In genomic region chr12:39510073-39510812, GRCm38 (mm10) we compare ENCODE assay signal across 8 mouse cellular contexts.
DNase-seq lines count a peak whose midpoint lies in the region; ATAC-seq and TF ChIP-seq lines count a peak whose summit lies in the region.

No protein-coding gene starts in this region.

- no peak overlapping the region for H3K9ac ChIP-seq in liver, embryonic 11.5 days (ENCODE audit: low read depth, low read length)
- peak overlapping the region; percentile 41 for H3K9ac ChIP-seq in hindbrain, postnatal 0 days (replicated peaks; ENCODE audit: low read length)

- H3K27ac ChIP-seq in liver, embryonic 11.5 days (ENCODE audit: low read depth, low read length) = no peak overlapping the region
- H3K27ac ChIP-seq in hindbrain, postnatal 0 days = no peak overlapping the region

- TF ChIP-seq CTCF in hindbrain, postnatal 0 days (IDR thresholded peaks at IDR 0.05; ENCODE audit: low read depth) = peak; percentile 95

- no peaks in the 10 kb centered on the region for H3K4me1 ChIP-seq in liver, embryonic 11.5 days (replicated peaks; ENCODE audit: control insufficient read depth, insufficient read depth, low read length)
- no peaks in the 10 kb centered on the region for H3K4me1 ChIP-seq in hindbrain, postnatal 0 days (ENCODE audit: insufficient read depth, low read length)

- H3K4me3 ChIP-seq in liver, embryonic 11.5 days (ENCODE audit: low read depth, low read length) = no peak overlapping the region
- H3K4me3 ChIP-seq in hindbrain, postnatal 0 days (ENCODE audit: low read length) = peak overlapping the region; percentile 8; the same call in 1 of the 2 replicates

- peak; percentile 35 for DNase-seq in liver
- DNase-seq in liver, embryonic 11.5 days (ENCODE audit: low spot score) = no peak
- DNase-seq in cerebellum, adult 9-11 months = peak; percentile 60
- peak; percentile 59 to 84 for DNase-seq in frontal cortex, adult 2 months (ENCODE audit: extremely low spot score in 1 of 2, low spot score in 1 of 2)
- peak; percentile 89 for DNase-seq in hindbrain, postnatal 0 days (ENCODE audit: low spot score)
- peak; percentile 36 to 45 for DNase-seq in layer of hippocampus, postnatal 36 days
- peak; percentile 78 for DNase-seq in mesoderm, embryonic 11.5 days (ENCODE audit: low read depth, low spot score)
- peak; percentile 54 for DNase-seq in skeletal muscle tissue, adult 2 months (ENCODE audit: low read depth, low spot score)

- H3K36me3 ChIP-seq in liver, embryonic 11.5 days (ENCODE audit: control insufficient read depth, insufficient read depth, low read length) = no peaks in the 10 kb centered on the region
- H3K36me3 ChIP-seq in hindbrain, postnatal 0 days (ENCODE audit: insufficient read depth, low read length) = no peaks in the 10 kb centered on the region

- H3K4me2 ChIP-seq in liver, embryonic 11.5 days = no peak overlapping the region
- H3K4me2 ChIP-seq in hindbrain, postnatal 0 days (ENCODE audit: low read depth, low read length) = peak overlapping the region; percentile 58

- 27% methylated on average over 13 of the region's 13 CpGs for WGBS in liver, embryonic 11.5 days
- 10% methylated on average over 13 of the region's 13 CpGs for WGBS in hindbrain, postnatal 0 days

- no peaks in the 10 kb centered on the region for H3K9me3 ChIP-seq in liver, embryonic 11.5 days (ENCODE audit: control insufficient read depth, low read length)
- H3K9me3 ChIP-seq in hindbrain, postnatal 0 days (ENCODE audit: low read length) = no peaks in the 10 kb centered on the region

- H3K27me3 ChIP-seq in liver, embryonic 11.5 days (replicated peaks; ENCODE audit: control insufficient read depth, insufficient read depth, low read length) = no peaks in the 10 kb centered on the region
- H3K27me3 ChIP-seq in hindbrain, postnatal 0 days (ENCODE audit: insufficient read depth, low read length) = no peaks in the 10 kb centered on the region

- no peak; the same call in 1 of the 2 replicates for ATAC-seq in liver, embryonic 11.5 days (replicated peaks; ENCODE audit: low FRiP score)
- ATAC-seq in hindbrain, postnatal 0 days = peak; percentile 94
